Comparison of ENCODE assay signal across 20 mouse cellular contexts in genomic region chr10:125921654-125922446, GRCm38 (mm10). TPM values are rescaled to one million over a fixed set of nuclear protein-coding genes. Genes with fewer than 3 reads are reported as not detected.
DNase-seq lines count a peak whose midpoint lies in the region; ATAC-seq and TF ChIP-seq lines count a peak whose summit lies in the region.
"Had no signal": no experiment of that assay in that cellular context is flagged by ENCODE, and none has a peak within 500 bp of the region (broad histone marks: within the 10 kb centered on the region; RNA-seq: fewer than 3 reads in every experiment).

No protein-coding gene starts in this region.

- peak overlapping the region; percentile 55; the same call in 1 of the 2 replicates for H3K27ac ChIP-seq in kidney, embryonic 14.5 days (ENCODE audit: low read depth, low read length)
- H3K27ac ChIP-seq in embryonic facial prominence, embryonic 11.5 days (replicated peaks; ENCODE audit: low read depth, low read length) = no peak overlapping the region
- no peak overlapping the region for H3K27ac ChIP-seq in limb, embryonic 14.5 days (replicated peaks; ENCODE audit: low read depth, low read length)
- H3K27ac ChIP-seq: hindbrain, embryonic 15.5 days; liver, embryonic 13.5 days; lung, embryonic 15.5 days; macrophage had no signal

- H3K27me3 ChIP-seq in kidney, embryonic 14.5 days (ENCODE audit: control insufficient read depth, insufficient read depth, low read length) = no peaks in the 10 kb centered on the region
- H3K27me3 ChIP-seq in embryonic facial prominence, embryonic 11.5 days (ENCODE audit: control insufficient read depth, insufficient read depth, low read length) = no peaks in the 10 kb centered on the region
- H3K27me3 ChIP-seq in limb, embryonic 14.5 days (ENCODE audit: control insufficient read depth, insufficient read depth, low read length) = no peaks in the 10 kb centered on the region
- H3K27me3 ChIP-seq: liver, embryonic 13.5 days; lung, embryonic 15.5 days had no signal

- peak; percentile 82 for ATAC-seq in kidney, embryonic 14.5 days (ENCODE audit: low FRiP score, low TSS enrichment)
- no peak for ATAC-seq in embryonic facial prominence, embryonic 11.5 days (replicated peaks; ENCODE audit: insufficient number of reproducible peaks, low FRiP score, low TSS enrichment, low read depth)
- peak; percentile 77 for ATAC-seq in limb, embryonic 14.5 days (ENCODE audit: low FRiP score, low read depth)
- ATAC-seq: intestine, postnatal 0 days had no signal

- no peaks in the 10 kb centered on the region for H3K36me3 ChIP-seq in kidney, embryonic 14.5 days (ENCODE audit: control insufficient read depth, insufficient read depth, low read length)
- no peaks in the 10 kb centered on the region for H3K36me3 ChIP-seq in embryonic facial prominence, embryonic 11.5 days (replicated peaks; ENCODE audit: control insufficient read depth, insufficient read depth, low read depth, low read length)
- H3K36me3 ChIP-seq in limb, embryonic 14.5 days (ENCODE audit: control insufficient read depth, insufficient read depth, low read length) = no peaks in the 10 kb centered on the region
- H3K36me3 ChIP-seq: hindbrain, embryonic 15.5 days; liver, embryonic 13.5 days; lung, embryonic 15.5 days had no signal

- no peak for TF ChIP-seq POLR2A in limb, embryonic 14.5 days (IDR thresholded peaks at IDR 0.05; ENCODE audit: borderline replicate concordance, extremely low read depth, insufficient read depth, insufficient read length)

- DNase-seq in kidney, adult 18-20 months = no peak
- peak; percentile 65 for DNase-seq in embryo, embryonic 10 days (ENCODE audit: low spot score)
- DNase-seq in embryonic facial prominence, embryonic 11.5 days (ENCODE audit: low spot score) = peak; percentile 69
- peak; percentile 67 for DNase-seq in limb, embryonic 14.5 days (ENCODE audit: low spot score)
- no peak for DNase-seq in adrenal gland, postnatal 10 days
- DNase-seq in urinary bladder, postnatal 4 days (ENCODE audit: low spot score in 2 of 2) = no peak
- DNase-seq: adrenal gland, postnatal 14 days; cerebellum, adult 9-10 months; gastrocnemius, postnatal 25 days; kidney, postnatal 25 days; liver, embryonic 13.5 days; midbrain, embryonic 14.5 days; thymus, postnatal 36 days had no signal

- H3K4me2 ChIP-seq in kidney, embryonic 14.5 days (replicated peaks; ENCODE audit: low read depth, low read length) = no peak overlapping the region
- no peak overlapping the region for H3K4me2 ChIP-seq in embryonic facial prominence, embryonic 11.5 days (ENCODE audit: low read depth, low read length)
- H3K4me2 ChIP-seq in limb, embryonic 14.5 days (replicated peaks; ENCODE audit: low read depth, low read length, severe bottlenecking) = no peak overlapping the region
- H3K4me2 ChIP-seq: heart, embryonic 11.5 days; hindbrain, embryonic 15.5 days; liver, embryonic 13.5 days; lung, embryonic 15.5 days had no signal

- H3K4me3 ChIP-seq in kidney, embryonic 14.5 days (ENCODE audit: low read length) = no peak overlapping the region
- H3K4me3 ChIP-seq in embryonic facial prominence, embryonic 11.5 days (ENCODE audit: low read depth, low read length) = no peak overlapping the region
- no peak overlapping the region for H3K4me3 ChIP-seq in limb, embryonic 14.5 days (replicated peaks; ENCODE audit: low read length)
- H3K4me3 ChIP-seq: hindbrain, embryonic 15.5 days; liver, embryonic 13.5 days; lung, embryonic 15.5 days had no signal

- WGBS in kidney, embryonic 14.5 days = 6% methylated on average over 6 of the region's 6 CpGs
- WGBS in embryonic facial prominence, embryonic 11.5 days = 16% methylated on average over 6 of the region's 6 CpGs
- WGBS in limb, embryonic 14.5 days = 3% methylated on average over 6 of the region's 6 CpGs

- H3K4me1 ChIP-seq in kidney, embryonic 14.5 days (ENCODE audit: control insufficient read depth, insufficient read depth, low read length) = peaks cover 11% of the 10 kb centered on the region
- 0 out of 2 replicates have a peak, but pooled peaks cover 3% of the 10 kb centered on the region for H3K4me1 ChIP-seq in embryonic facial prominence, embryonic 11.5 days (ENCODE audit: control insufficient read depth, insufficient read depth, low read length)
- H3K4me1 ChIP-seq in limb, embryonic 14.5 days (ENCODE audit: control insufficient read depth, insufficient read depth, low read length) = peaks cover 18% of the 10 kb centered on the region
- H3K4me1 ChIP-seq: liver, embryonic 13.5 days had no signal

- H3K9ac ChIP-seq in kidney, embryonic 14.5 days (ENCODE audit: low read depth, low read length) = no peak overlapping the region
- H3K9ac ChIP-seq in embryonic facial prominence, embryonic 11.5 days (replicated peaks; ENCODE audit: low read length) = no peak overlapping the region
- no peak overlapping the region for H3K9ac ChIP-seq in limb, embryonic 14.5 days (ENCODE audit: low read depth, low read length, severe bottlenecking)
- H3K9ac ChIP-seq: hindbrain, embryonic 15.5 days; liver, embryonic 13.5 days; lung, embryonic 15.5 days had no signal

- H3K9me3 ChIP-seq in kidney, embryonic 14.5 days (ENCODE audit: control insufficient read depth, low read length) = no peaks in the 10 kb centered on the region
- H3K9me3 ChIP-seq in embryonic facial prominence, embryonic 11.5 days (replicated peaks; ENCODE audit: control insufficient read depth, low read length) = no peaks in the 10 kb centered on the region
- H3K9me3 ChIP-seq in limb, embryonic 14.5 days (ENCODE audit: control insufficient read depth, low read length) = peaks cover 5% of the 10 kb centered on the region
- H3K9me3 ChIP-seq: hindbrain, embryonic 15.5 days; liver, embryonic 13.5 days; lung, embryonic 15.5 days had no signal

RNA-seq across cellular contexts. Expression of gene Lrig3, which starts 44.1 kb away (rescaled TPM):
- polyA plus RNA-seq in kidney, embryonic 14.5 days (2014; fragmentation: Nextera tagmentation; extraction: Ambion mirVana) = 25.7 and 30.1 TPM in 2 replicates
- polyA plus RNA-seq in embryonic facial prominence, embryonic 11.5 days (2014; fragmentation: Nextera tagmentation; extraction: Ambion mirVana) = 28.6 and 32.9 TPM in 2 replicates
- polyA plus RNA-seq in limb, embryonic 14.5 days (2012; rRNA removed) = 84.9 and 106 TPM in 2 replicates
- polyA plus RNA-seq in limb, embryonic 14.5 days (2014; fragmentation: Nextera tagmentation; extraction: Ambion mirVana) = 47.0 and 61.6 TPM in 2 replicates
- total RNA-seq in adrenal gland, postnatal 10 days (2021) = 1 to 10 TPM; 6.6 to 8.1 TPM
- total RNA-seq: neutrophil, adult 5-6 weeks had no signal

Comparison
In these comparisons a context has a peak if more than half of its experiments do, and no peak if none do; other contexts are left out.
1. DNase-seq: peak in embryo, embryonic 10 days (single experiment), embryonic facial prominence, embryonic 11.5 days (single experiment) and limb, embryonic 14.5 days (single experiment); none in kidney, adult 18-20 months (single experiment), adrenal gland, postnatal 10 days (single experiment) and urinary bladder, postnatal 4 days (0 of 2).